ENCODE assay signal across 15 mouse cellular contexts in the genomic region with DNA sequence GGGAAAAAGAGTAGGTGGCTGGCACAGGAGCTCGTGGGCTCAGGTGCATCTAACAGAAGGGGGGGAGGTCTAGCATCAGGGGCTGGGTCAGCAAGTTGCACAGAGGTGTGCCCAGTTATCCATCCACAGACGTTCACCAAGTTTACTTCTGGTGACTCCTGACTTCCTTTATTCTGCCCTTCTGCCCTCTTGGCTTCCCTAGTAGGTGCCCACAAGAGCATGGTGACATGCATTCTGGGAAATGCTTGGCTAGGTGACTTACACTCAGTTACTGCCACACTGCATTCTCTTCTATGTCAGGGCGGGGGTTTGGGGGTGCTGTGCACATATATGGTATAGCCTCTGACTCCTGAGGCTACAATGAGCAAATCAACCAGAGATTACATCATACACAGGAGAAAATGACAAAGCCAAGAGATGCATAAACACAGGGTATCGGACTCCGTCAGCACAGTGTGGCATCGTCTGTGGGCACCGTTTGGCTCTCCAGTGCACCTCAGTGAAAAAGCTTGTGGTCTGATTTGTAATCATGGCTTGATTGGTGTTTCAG. TPM values are rescaled to one million over a fixed set of nuclear protein-coding genes. Genes with fewer than 3 reads are reported as not detected.
DNase-seq lines count a peak whose midpoint lies in the region; ATAC-seq and TF ChIP-seq lines count a peak whose summit lies in the region.
"Had no signal": no experiment of that assay in that cellular context is flagged by ENCODE, and none has a peak within 500 bp of the region (broad histone marks: within the 10 kb centered on the region; RNA-seq: fewer than 3 reads in every experiment).

No protein-coding gene starts in this region.

- H3K27me3 ChIP-seq in kidney, embryonic 14.5 days (ENCODE audit: control insufficient read depth, insufficient read depth, low read length), result no peaks in the 10 kb centered on the region
- H3K27me3 ChIP-seq in CH12.LX (replicated peaks), result no peaks in the 10 kb centered on the region
- H3K27me3 ChIP-seq in myocyte (ENCODE audit: control insufficient read depth, insufficient read depth, insufficient read length), result no peaks in the 10 kb centered on the region
- H3K27me3 ChIP-seq: forebrain, embryonic 15.5 days; intestine, embryonic 15.5 days; neural tube, embryonic 12.5 days had no signal

- TF ChIP-seq POLR2A in CH12.LX (IDR thresholded peaks at IDR 0.05; ENCODE audit: low read depth, low read length), result no peak
- TF ChIP-seq POLR2A in embryonic fibroblast, embryonic 13.5 days (IDR thresholded peaks at IDR 0.05; ENCODE audit: low read depth, low read length), result no peak
- TF ChIP-seq POLR2A in myocyte (IDR thresholded peaks at IDR 0.05; ENCODE audit: insufficient read length, low read depth), result no peak

- TF ChIP-seq RAD21 in CH12.LX (IDR thresholded peaks at IDR 0.05; ENCODE audit: low read depth, low read length), result no peak

- H3K36me3 ChIP-seq in kidney, embryonic 14.5 days (ENCODE audit: control insufficient read depth, insufficient read depth, low read length), result no peaks in the 10 kb centered on the region; the same call in 1 of the 2 replicates
- H3K36me3 ChIP-seq in CH12.LX (replicated peaks in 1 of 2; ENCODE audit: control insufficient read depth in 1 of 2, insufficient read depth in 1 of 2, low read length in 1 of 2) (no peaks in the 10 kb centered on the region), myocyte (ENCODE audit: control insufficient read depth, insufficient read depth) (no peaks in the 10 kb centered on the region)
- H3K36me3 ChIP-seq: forebrain, embryonic 15.5 days; intestine, embryonic 15.5 days; neural tube, embryonic 12.5 days had no signal

- no peaks in the 10 kb centered on the region for H3K9me3 ChIP-seq in kidney, embryonic 14.5 days (ENCODE audit: control insufficient read depth, low read length)
- H3K9me3 ChIP-seq in CH12.LX (replicated peaks; ENCODE audit: low read length), result no peaks in the 10 kb centered on the region
- H3K9me3 ChIP-seq: forebrain, embryonic 15.5 days; intestine, embryonic 15.5 days; midbrain, embryonic 10.5 days; neural tube, embryonic 12.5 days had no signal

- H3K79me2 ChIP-seq in CH12.LX (replicated peaks; ENCODE audit: control insufficient read depth, extremely low read depth, insufficient read depth, poor library complexity, severe bottlenecking) (no peaks in the 10 kb centered on the region), myocyte (ENCODE audit: control insufficient read depth, insufficient read depth) (peaks cover 13% of the 10 kb centered on the region)

- TF ChIP-seq CTCF in CH12.LX (conservative IDR thresholded peaks at IDR 0.05 in 1 of 2, IDR thresholded peaks at IDR 0.05 in 1 of 2; ENCODE audit: low read depth in 2 of 2, low read length in 2 of 2), result no peak
- TF ChIP-seq CTCF in embryonic fibroblast, embryonic 13.5 days (IDR thresholded peaks at IDR 0.05; ENCODE audit: borderline replicate concordance, insufficient read depth, low read length), result no peak

- no peak for TF ChIP-seq EP300 in CH12.LX (IDR thresholded peaks at IDR 0.05; ENCODE audit: low read length)

- 0 out of 2 replicates have a peak overlapping the region, but pooled peaks have one; percentile 13 for H3K4me2 ChIP-seq in kidney, embryonic 14.5 days (replicated peaks; ENCODE audit: low read depth, low read length)
- H3K4me2 ChIP-seq in CH12.LX (ENCODE audit: insufficient read depth, low read depth, poor library complexity, severe bottlenecking) (peak overlapping the region; percentile 27; the same call in 1 of the 2 replicates), myocyte (ENCODE audit: low read depth) (peak overlapping the region; percentile 72)
- H3K4me2 ChIP-seq: forebrain, embryonic 15.5 days; neural tube, embryonic 12.5 days had no signal

- H3ac ChIP-seq in myocyte (ENCODE audit: control insufficient read depth, insufficient read length), result no peak overlapping the region

- H3K4me3 ChIP-seq in kidney, embryonic 14.5 days (ENCODE audit: low read length), result no peak overlapping the region
- no peak overlapping the region for H3K4me3 ChIP-seq in CH12.LX (replicated peaks in 1 of 3; ENCODE audit: low read depth in 2 of 3, low read length in 2 of 3, poor library complexity in 1 of 3)
- no peak overlapping the region for H3K4me3 ChIP-seq in embryonic fibroblast, embryonic 13.5 days (ENCODE audit: insufficient read depth, low read length)
- no peak overlapping the region for H3K4me3 ChIP-seq in myocyte
- H3K4me3 ChIP-seq: erythroblast, embryonic 14.5 days; forebrain, embryonic 15.5 days; intestine, embryonic 15.5 days; midbrain, embryonic 10.5 days; neural tube, embryonic 12.5 days had no signal

- DNase-seq in kidney, postnatal 14 days, result no peak
- DNase-seq in CH12.LX (ENCODE audit: extremely low read depth), result no peak
- no peak for DNase-seq in urinary bladder, adult 18-20 months (ENCODE audit: low spot score in 2 of 2)
- DNase-seq: cerebellum, adult 9-10 months; lung, adult 2 months; spleen, adult 18-20 months had no signal

- H3K4me1 ChIP-seq in kidney, embryonic 14.5 days (ENCODE audit: control insufficient read depth, insufficient read depth, low read length), result peaks cover 55% of the 10 kb centered on the region
- peaks cover 42 to 70% of the 10 kb centered on the region in 2 experiments for H3K4me1 ChIP-seq in CH12.LX (ENCODE audit: control insufficient read depth in 1 of 2, insufficient read depth in 2 of 2)
- peaks cover 46% of the 10 kb centered on the region for H3K4me1 ChIP-seq in embryonic fibroblast, embryonic 13.5 days (ENCODE audit: control insufficient read depth, insufficient read depth, low read length)

- in situ Hi-C loops in CH12.LX (cut with MboI; ENCODE audit: low pct_ligation_motif_present, low pct_unique_long_range_greater_than_20kb, low sequenced_read_pairs), result no loop called here

- H3K27ac ChIP-seq in kidney, embryonic 14.5 days (ENCODE audit: low read depth, low read length), result no peak overlapping the region
- no peak overlapping the region for H3K27ac ChIP-seq in CH12.LX (ENCODE audit: insufficient read depth, low read depth)
- H3K27ac ChIP-seq in embryonic fibroblast, embryonic 13.5 days (ENCODE audit: insufficient read depth, low read length), result peak overlapping the region; percentile 69
- H3K27ac ChIP-seq: forebrain, embryonic 15.5 days; neural tube, embryonic 12.5 days had no signal

- ATAC-seq in kidney, embryonic 14.5 days (ENCODE audit: low FRiP score, low TSS enrichment), result no peak
- ATAC-seq in cerebellum, adult (ENCODE audit: insufficient number of reproducible peaks, low FRiP score, low TSS enrichment), result no peak
- ATAC-seq: forebrain, embryonic 15.5 days had no signal

- 73% methylated on average over 7 of the region's 7 CpGs for WGBS in kidney, embryonic 14.5 days

- dilution Hi-C loops in CH12.LX (cut with MboI; ENCODE audit: extremely low pct_ligation_motif_present, extremely low pct_unique_long_range_greater_than_20kb, low sequenced_read_pairs), result no loop called here

- no peak overlapping the region for H3K9ac ChIP-seq in kidney, embryonic 14.5 days (ENCODE audit: low read depth, low read length)
- no peak overlapping the region for H3K9ac ChIP-seq in CH12.LX (ENCODE audit: insufficient read depth, low read depth)
- H3K9ac ChIP-seq: forebrain, embryonic 15.5 days; intestine, embryonic 15.5 days; neural tube, embryonic 12.5 days had no signal

TF ChIP-seq in CH12.LX, 34 proteins besides CTCF, POLR2A, EP300 and RAD21:
- TF ChIP-seq E2F4 (IDR thresholded peaks at IDR 0.05; ENCODE audit: insufficient replicate concordance, low read depth, low read length), result no peak
- no peak for TF ChIP-seq JUND (conservative IDR thresholded peaks at IDR 0.05; ENCODE audit: low read depth, low read length)
TF ChIP-seq in CH12.LX: peak in this region for 0.

TF ChIP-seq in myocyte, 11 proteins besides CTCF, POLR2A, EP300 and RAD21:
- no peak for TF ChIP-seq MAX (IDR thresholded peaks at IDR 0.05; ENCODE audit: low read depth)
- no peak for TF ChIP-seq TCF3 (IDR thresholded peaks at IDR 0.05; ENCODE audit: insufficient read length, low read depth)
- peak; percentile 62; the same call in 1 of the 2 replicates for TF ChIP-seq CEBPB (IDR thresholded peaks at IDR 0.05; ENCODE audit: insufficient read depth, poor library complexity, severe bottlenecking)
- TF ChIP-seq SRF (IDR thresholded peaks at IDR 0.05; ENCODE audit: control insufficient read depth, insufficient read length, low read depth), result peak; percentile 57

RNA-seq across cellular contexts. Expression of gene Smad3, which starts 54.5 kb away (rescaled TPM):
- polyA plus RNA-seq in kidney, embryonic 14.5 days (2014; fragmentation: Nextera tagmentation; extraction: Ambion mirVana), result 17.6 and 21.2 TPM in 2 replicates
- total RNA-seq in CH12.LX (2012; rRNA removed), result 0.50 and 0.81 TPM in 2 replicates
- total RNA-seq in CH12.LX (2014; rRNA removed), result 0.43 and 1.5 TPM in 2 replicates
- 0.90 and 1.2 TPM in 2 replicates for polyA plus RNA-seq in CH12.LX (2012; ENCODE audit: insufficient read length, low read depth)
- polyA plus RNA-seq in embryonic fibroblast, embryonic 13.5 days (2011; ENCODE audit: insufficient read length, low read depth, missing spikeins), result 49.5 and 52.4 TPM in 2 replicates
- 25.5 TPM for polyA plus RNA-seq in myocyte (2012; fragmentation: generic; extraction: Trizol)

Comparison
In these comparisons a context has a peak if more than half of its experiments do, and no peak if none do; other contexts are left out.
1. H3K4me2 ChIP-seq: peak in every context shown above with its lines; median percentile 72 in myocyte; 27 in CH12.LX; 13 in kidney, embryonic 14.5 days.